10 mouse cellular contexts compared by ENCODE assay signal in the genomic region with DNA sequence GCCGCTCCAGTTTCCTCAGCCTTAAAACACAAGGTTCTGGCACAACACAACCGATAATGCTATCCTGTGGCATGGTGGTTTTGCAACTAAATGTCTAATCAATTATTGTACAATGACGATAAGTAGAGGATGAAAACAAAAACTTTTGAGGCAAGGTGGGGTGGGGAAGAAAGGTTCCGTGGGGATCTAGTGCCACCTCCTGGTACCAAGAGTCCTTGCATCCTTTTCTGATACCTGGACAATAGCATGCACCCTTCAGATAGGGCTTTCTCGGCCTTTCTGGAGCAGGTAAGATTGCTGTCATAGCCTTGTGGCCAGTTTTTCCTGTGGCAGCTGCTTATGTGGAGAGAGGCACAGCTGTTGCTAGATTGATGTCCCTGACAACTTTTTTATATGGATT. TPM values are rescaled to one million over a fixed set of nuclear protein-coding genes. Genes with fewer than 3 reads are reported as not detected.
DNase-seq lines count a peak whose midpoint lies in the region; ATAC-seq and TF ChIP-seq lines count a peak whose summit lies in the region.
"Had no signal": no experiment of that assay in that cellular context is flagged by ENCODE, and none has a peak within 500 bp of the region (broad histone marks: within the 10 kb centered on the region; RNA-seq: fewer than 3 reads in every experiment).

No protein-coding gene starts in this region.

- no peaks in the 10 kb centered on the region for H3K9me3 ChIP-seq in hindbrain, embryonic 10.5 days
- H3K9me3 ChIP-seq in hindbrain, embryonic 13.5 days, result no peaks in the 10 kb centered on the region
- no peaks in the 10 kb centered on the region for H3K9me3 ChIP-seq in limb, embryonic 10.5 days (replicated peaks)
- H3K9me3 ChIP-seq: limb, embryonic 15.5 days; stomach, embryonic 15.5 days had no signal

- TF ChIP-seq CTCF in C2C12 (IDR thresholded peaks at IDR 0.05; ENCODE audit: control insufficient read depth, insufficient read depth, insufficient read length), result peak; percentile 29

- no peak overlapping the region for H3K4me3 ChIP-seq in hindbrain, embryonic 10.5 days
- H3K4me3 ChIP-seq in hindbrain, embryonic 13.5 days, result no peak overlapping the region
- no peak overlapping the region for H3K4me3 ChIP-seq in C2C12 (ENCODE audit: insufficient read depth, poor library complexity, severe bottlenecking)
- no peak overlapping the region for H3K4me3 ChIP-seq in limb, embryonic 10.5 days
- H3K4me3 ChIP-seq: limb, embryonic 15.5 days; stomach, embryonic 15.5 days had no signal

- no peaks in the 10 kb centered on the region for H3K36me3 ChIP-seq in hindbrain, embryonic 10.5 days
- H3K36me3 ChIP-seq in hindbrain, embryonic 13.5 days, result no peaks in the 10 kb centered on the region
- no peaks in the 10 kb centered on the region for H3K36me3 ChIP-seq in C2C12 (ENCODE audit: control insufficient read depth, insufficient read depth)
- no peaks in the 10 kb centered on the region for H3K36me3 ChIP-seq in limb, embryonic 10.5 days
- H3K36me3 ChIP-seq: limb, embryonic 15.5 days; stomach, embryonic 15.5 days had no signal

- 35% methylated on average over 5 of the region's 5 CpGs for WGBS in hindbrain, embryonic 10.5 days
- WGBS in hindbrain, embryonic 13.5 days, result 33% methylated on average over 5 of the region's 5 CpGs
- 35% methylated on average over 5 of the region's 5 CpGs for WGBS in limb, embryonic 10.5 days

- H3K79me2 ChIP-seq in C2C12 (ENCODE audit: control insufficient read depth, insufficient read depth), result no peaks in the 10 kb centered on the region

- no peak overlapping the region for H3K4me2 ChIP-seq in hindbrain, embryonic 13.5 days
- H3K4me2 ChIP-seq: limb, embryonic 15.5 days; stomach, embryonic 15.5 days had no signal

- no peak overlapping the region for H3K27ac ChIP-seq in hindbrain, embryonic 10.5 days
- H3K27ac ChIP-seq in hindbrain, embryonic 13.5 days, result no peak overlapping the region
- H3K27ac ChIP-seq in limb, embryonic 10.5 days, result no peak overlapping the region
- H3K27ac ChIP-seq: limb, embryonic 15.5 days; stomach, embryonic 15.5 days had no signal

- no peak overlapping the region for H3ac ChIP-seq in C2C12 (ENCODE audit: control insufficient read depth, insufficient read length, low read depth)

- H3K4me1 ChIP-seq in hindbrain, embryonic 10.5 days (replicated peaks), result no peaks in the 10 kb centered on the region
- H3K4me1 ChIP-seq in hindbrain, embryonic 13.5 days (replicated peaks), result no peaks in the 10 kb centered on the region
- no peaks in the 10 kb centered on the region for H3K4me1 ChIP-seq in limb, embryonic 10.5 days
- H3K4me1 ChIP-seq: limb, embryonic 15.5 days; stomach, embryonic 15.5 days had no signal

- H3K27me3 ChIP-seq in hindbrain, embryonic 10.5 days (ENCODE audit: insufficient read depth, poor library complexity, severe bottlenecking), result no peaks in the 10 kb centered on the region
- no peaks in the 10 kb centered on the region for H3K27me3 ChIP-seq in hindbrain, embryonic 13.5 days
- H3K27me3 ChIP-seq in C2C12 (ENCODE audit: control insufficient read depth, insufficient read depth, insufficient read length), result peaks cover 3% of the 10 kb centered on the region
- H3K27me3 ChIP-seq in limb, embryonic 10.5 days (ENCODE audit: low read depth, poor library complexity, severe bottlenecking), result no peaks in the 10 kb centered on the region
- H3K27me3 ChIP-seq: limb, embryonic 15.5 days; stomach, embryonic 15.5 days had no signal

- ATAC-seq in hindbrain, embryonic 13.5 days (ENCODE audit: low FRiP score), result no peak

- H3K9ac ChIP-seq in hindbrain, embryonic 13.5 days, result no peak overlapping the region
- H3K9ac ChIP-seq: limb, embryonic 15.5 days; stomach, embryonic 15.5 days had no signal

- peak; percentile 17 for DNase-seq in hindbrain, embryonic 10.5 days (ENCODE audit: low spot score)
- DNase-seq in ZHBTc4 (ENCODE audit: low read depth, low spot score), result peak; percentile 63
- peak; percentile 21 to 29 for DNase-seq in frontal cortex, postnatal 36 days (ENCODE audit: low spot score in 2 of 2)
- peak; percentile 41 for DNase-seq in limb, embryonic 10.5 days (ENCODE audit: low spot score)
- peak; percentile 26 to 36 for DNase-seq in right cerebral cortex, adult 2 months (ENCODE audit: low spot score in 2 of 2)
- no peak for DNase-seq in c-Kit-positive CD71-positive TER-119-positive erythroid progenitor cells, embryonic 14.5 days (ENCODE audit: low spot score)

- no peaks in the 10 kb centered on the region for H3K79me3 ChIP-seq in C2C12 (ENCODE audit: low read depth)

TF ChIP-seq in C2C12, 6 proteins besides CTCF, POLR2A, EP300 and RAD21:
- TF ChIP-seq USF1 (IDR thresholded peaks at IDR 0.05; ENCODE audit: low read depth), result no peak
- no peak for TF ChIP-seq MAX (IDR thresholded peaks at IDR 0.05)
- no peak for TF ChIP-seq MYOG (IDR thresholded peaks at IDR 0.05; ENCODE audit: control insufficient read depth, extremely low read depth, insufficient read length)
- no peak for TF ChIP-seq CEBPB (IDR thresholded peaks at IDR 0.05; ENCODE audit: low read depth)
- TF ChIP-seq FOSL1 (IDR thresholded peaks at IDR 0.05; ENCODE audit: insufficient read depth, low read length, poor library complexity, severe bottlenecking), result no peak
- TF ChIP-seq MYOD1 (IDR thresholded peaks at IDR 0.05; ENCODE audit: control insufficient read depth, insufficient read length, low read depth), result no peak
TF ChIP-seq in C2C12: peak in this region for 0.

RNA-seq across cellular contexts. Expression of gene Rptn, which starts 13.5 kb away (rescaled TPM):
- polyA plus RNA-seq in hindbrain, embryonic 10.5 days (2016; fragmentation: Nextera tagmentation; extraction: Ambion mirVana), result not detected in 2 replicates
- polyA plus RNA-seq in hindbrain, embryonic 13.5 days (2015; fragmentation: Nextera tagmentation; extraction: Ambion mirVana), result not detected in 2 replicates
- not detected for polyA plus RNA-seq in C2C12 (2012; fragmentation: generic; extraction: Trizol)
- not detected in 2 replicates for polyA plus RNA-seq in limb, embryonic 10.5 days (2016; fragmentation: Nextera tagmentation; extraction: Ambion mirVana)

RNA-seq across cellular contexts. Expression of gene Tchh, which starts 35.1 kb away (rescaled TPM):
- polyA plus RNA-seq in hindbrain, embryonic 10.5 days (2016; fragmentation: Nextera tagmentation; extraction: Ambion mirVana), result 0.54 and 0.81 TPM in 2 replicates
- polyA plus RNA-seq in hindbrain, embryonic 13.5 days (2015; fragmentation: Nextera tagmentation; extraction: Ambion mirVana), result 0.95 and 1.2 TPM in 2 replicates
- 0.04 TPM for polyA plus RNA-seq in C2C12 (2012; fragmentation: generic; extraction: Trizol)
- 0.16 and 0.21 TPM in 2 replicates for polyA plus RNA-seq in limb, embryonic 10.5 days (2016; fragmentation: Nextera tagmentation; extraction: Ambion mirVana)
